Mouse (Mus musculus): ENCODE measurements around the gene Srd5a1. TPM values are rescaled to one million over a fixed set of nuclear protein-coding genes. Genes with fewer than 3 reads are reported as not detected.

Gene Srd5a1
- total and polyA plus RNA-seq, 2 experiments = 41.9 to 86.4 TPM

DNA sequence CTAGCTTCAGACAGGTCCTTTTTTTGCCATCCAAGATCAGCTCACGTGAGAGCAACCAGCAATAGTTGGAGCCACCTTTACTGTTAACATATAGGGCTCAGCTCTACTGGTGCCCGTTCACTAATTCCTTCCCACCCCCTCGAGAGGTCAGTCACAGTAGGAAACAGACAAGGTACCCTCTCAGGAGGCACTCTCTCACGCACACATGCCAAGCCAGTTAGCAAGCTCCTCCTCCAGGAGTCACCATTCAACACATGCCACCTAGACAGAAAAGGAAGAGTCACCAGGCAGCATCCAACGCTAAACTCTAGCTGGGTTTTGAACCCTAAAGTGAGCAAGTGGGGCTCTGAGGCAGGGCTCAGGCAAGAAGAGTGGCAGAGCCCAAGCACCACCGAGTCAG, 79.8 kb downstream of the Srd5a1 start:
- Histone ChIP-seq H3K36me3 (ENCODE audit: control insufficient read depth, insufficient read depth, low read length) (no peaks in the 10 kb centered on the region), H3K27me3 (ENCODE audit: control insufficient read depth, insufficient read depth, low read length) (no peaks in the 10 kb centered on the region), H3K4me1 (ENCODE audit: control insufficient read depth, insufficient read depth, low read length) (peaks cover 43% of the 10 kb centered on the region), H3K4me3 (ENCODE audit: insufficient read depth, low read depth, low read length) (peak overlapping the region; percentile 51; the same call in 1 of the 2 replicates), H3K9ac (ENCODE audit: low read depth, low read length) (peak overlapping the region; percentile 76), H3K79me2 (ENCODE audit: control insufficient read depth, insufficient read depth, low read length) (peaks cover 54% of the 10 kb centered on the region), H3K27ac (replicated peaks; ENCODE audit: insufficient read depth, low read depth, low read length) (peak overlapping the region; percentile 97)
- WGBS = 20% methylated on average over 6 of the region's 6 CpGs
- TF ChIP-seq CTCF (IDR thresholded peaks at IDR 0.05; ENCODE audit: low read depth, low read length) = no peak
- TF ChIP-seq POLR2A (IDR thresholded peaks at IDR 0.05; ENCODE audit: extremely low read depth, insufficient read depth, low read length) = no peak
- peak; percentile 55 for DNase-seq (ENCODE audit: extremely low read depth, low read depth, low spot score)

- no peaks in the 10 kb centered on the region for H3K36me3 ChIP-seq (ENCODE audit: control insufficient read depth, insufficient read depth, low read length)
- H3K27ac ChIP-seq (replicated peaks; ENCODE audit: insufficient read depth, low read depth, low read length) = peak overlapping the region; percentile 97
- H3K4me3 ChIP-seq (ENCODE audit: insufficient read depth, low read depth, low read length) = peak overlapping the region; percentile 31
- peak; percentile 76 for DNase-seq (ENCODE audit: extremely low read depth, low read depth, low spot score)
- 27% methylated on average over 6 of the region's 6 CpGs for WGBS
- peaks cover 54% of the 10 kb centered on the region for H3K79me2 ChIP-seq (ENCODE audit: control insufficient read depth, insufficient read depth, low read length)
- peaks cover 46% of the 10 kb centered on the region for H3K4me1 ChIP-seq (ENCODE audit: control insufficient read depth, insufficient read depth, low read length)
- no peaks in the 10 kb centered on the region for H3K27me3 ChIP-seq (ENCODE audit: control insufficient read depth, insufficient read depth, low read length)
- H3K9ac ChIP-seq (ENCODE audit: low read depth, low read length) = peak overlapping the region; percentile 76
- TF ChIP-seq CTCF (IDR thresholded peaks at IDR 0.05; ENCODE audit: low read depth, low read length) = 0 out of 2 replicates have a peak, but pooled peaks have one; percentile 0
- TF ChIP-seq POLR2A (IDR thresholded peaks at IDR 0.05; ENCODE audit: extremely low read depth, insufficient read depth, low read length) = 0 out of 2 replicates have a peak, but pooled peaks have one; percentile 8
Measured at GRCm38 (mm10) chr13:69530951-69531350, 80.3 kb downstream of the Srd5a1 start.

DNA sequence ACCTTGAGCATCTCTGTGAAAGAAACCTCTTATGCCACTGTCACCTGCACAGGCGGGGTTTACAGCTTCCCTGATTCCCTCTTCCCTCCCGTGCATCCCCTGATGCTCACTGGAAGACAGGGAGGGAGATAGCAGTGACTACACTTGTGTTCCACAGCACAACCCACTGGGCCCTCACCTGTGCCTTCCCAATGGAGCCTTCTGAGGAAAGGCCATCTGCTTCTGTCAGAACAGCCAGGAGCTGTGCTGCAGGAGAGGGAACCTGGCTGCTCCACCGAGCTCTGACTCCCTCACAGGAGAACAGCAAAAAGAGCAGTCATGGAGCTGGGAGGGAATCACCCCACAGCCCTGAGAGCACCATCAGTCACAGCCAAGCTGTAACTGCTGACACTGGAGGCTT, 81.1 kb downstream of the Srd5a1 start:
- Histone ChIP-seq H3K27me3 (ENCODE audit: control insufficient read depth, insufficient read depth, low read length) (no peaks in the 10 kb centered on the region), H3K36me3 (ENCODE audit: control insufficient read depth, insufficient read depth, low read length) (no peaks in the 10 kb centered on the region), H3K4me3 (ENCODE audit: insufficient read depth, low read depth, low read length) (no peak overlapping the region), H3K9ac (ENCODE audit: low read depth, low read length) (peak overlapping the region; percentile 76), H3K79me2 (ENCODE audit: control insufficient read depth, insufficient read depth, low read length) (peaks cover 55% of the 10 kb centered on the region), H3K4me1 (ENCODE audit: control insufficient read depth, insufficient read depth, low read length) (peaks cover 48% of the 10 kb centered on the region), H3K27ac (replicated peaks; ENCODE audit: insufficient read depth, low read depth, low read length) (peak overlapping the region; percentile 97)
- no peak for TF ChIP-seq CTCF (IDR thresholded peaks at IDR 0.05; ENCODE audit: low read depth, low read length)
- TF ChIP-seq POLR2A (IDR thresholded peaks at IDR 0.05; ENCODE audit: extremely low read depth, insufficient read depth, low read length) = no peak
- WGBS = 71% methylated on average over 3 of the region's 3 CpGs
- DNase-seq (ENCODE audit: extremely low read depth, low read depth, low spot score) = no peak

DNA sequence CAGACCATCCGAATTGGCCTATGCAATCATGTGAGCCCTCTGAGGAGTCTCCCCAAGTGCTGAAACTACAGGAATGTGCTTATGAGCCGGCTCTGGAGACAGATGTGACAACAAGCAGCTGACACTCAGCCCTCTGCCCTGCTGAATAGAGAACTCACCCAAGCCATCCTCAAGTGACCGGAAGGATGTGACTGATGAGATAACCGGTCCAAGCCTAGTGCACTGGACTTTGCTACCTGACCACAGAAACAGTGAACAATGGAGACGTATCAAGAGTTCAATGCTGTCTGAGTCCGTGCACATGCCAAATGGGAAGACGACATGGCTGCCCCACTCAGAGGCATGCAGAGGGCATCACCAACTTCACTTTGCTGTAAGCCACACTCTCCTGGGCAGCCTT, 82.7 kb downstream of the Srd5a1 start:
- TF ChIP-seq POLR2A (IDR thresholded peaks at IDR 0.05; ENCODE audit: extremely low read depth, insufficient read depth, low read length) (no peak), CTCF (IDR thresholded peaks at IDR 0.05; ENCODE audit: low read depth, low read length) (no peak)
- Histone ChIP-seq H3K4me1 (ENCODE audit: control insufficient read depth, insufficient read depth, low read length) (peaks cover 62% of the 10 kb centered on the region), H3K36me3 (ENCODE audit: control insufficient read depth, insufficient read depth, low read length) (no peaks in the 10 kb centered on the region), H3K9ac (ENCODE audit: low read depth, low read length) (no peak overlapping the region), H3K79me2 (ENCODE audit: control insufficient read depth, insufficient read depth, low read length) (peaks cover 58% of the 10 kb centered on the region), H3K4me3 (ENCODE audit: insufficient read depth, low read depth, low read length) (no peak overlapping the region), H3K27me3 (ENCODE audit: control insufficient read depth, insufficient read depth, low read length) (no peaks in the 10 kb centered on the region), H3K27ac (replicated peaks; ENCODE audit: insufficient read depth, low read depth, low read length) (peak overlapping the region; percentile 52)
- 17% methylated on average over 7 of the region's 7 CpGs for WGBS
- peak; percentile 83 for DNase-seq (ENCODE audit: extremely low read depth, low read depth, low spot score)

DNA sequence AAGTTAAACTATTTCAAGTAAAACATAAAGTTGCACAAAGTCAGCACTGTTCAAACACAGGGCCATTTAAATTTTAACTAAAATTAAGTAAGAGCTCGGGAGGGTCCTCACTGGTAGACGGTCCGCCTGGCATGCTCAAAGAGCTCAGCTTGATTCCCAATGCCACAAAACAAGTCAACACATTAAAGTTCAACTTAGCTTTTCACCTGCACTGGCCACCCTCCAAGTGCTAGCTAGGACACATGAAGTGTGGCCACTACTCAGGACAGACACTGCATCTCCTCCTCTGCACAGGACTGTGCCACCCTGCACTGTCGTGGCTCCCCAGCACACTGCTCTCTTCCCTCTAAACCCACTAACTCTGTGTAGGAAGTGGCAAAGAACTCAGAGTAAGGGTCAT, 85.4 kb downstream of the Srd5a1 start:
- TF ChIP-seq POLR2A (IDR thresholded peaks at IDR 0.05; ENCODE audit: extremely low read depth, insufficient read depth, low read length) = no peak
- no peak for TF ChIP-seq CTCF (IDR thresholded peaks at IDR 0.05; ENCODE audit: low read depth, low read length)
- Histone ChIP-seq H3K9ac (ENCODE audit: low read depth, low read length) (peak overlapping the region; percentile 27), H3K27ac (replicated peaks; ENCODE audit: insufficient read depth, low read depth, low read length) (peak overlapping the region; percentile 79), H3K79me2 (ENCODE audit: control insufficient read depth, insufficient read depth, low read length) (peaks cover 55% of the 10 kb centered on the region), H3K27me3 (ENCODE audit: control insufficient read depth, insufficient read depth, low read length) (no peaks in the 10 kb centered on the region), H3K4me1 (ENCODE audit: control insufficient read depth, insufficient read depth, low read length) (peaks cover 63% of the 10 kb centered on the region), H3K36me3 (ENCODE audit: control insufficient read depth, insufficient read depth, low read length) (no peaks in the 10 kb centered on the region), H3K4me3 (ENCODE audit: insufficient read depth, low read depth, low read length) (no peak overlapping the region)
- DNase-seq (ENCODE audit: extremely low read depth, low read depth, low spot score) = peak; percentile 98
- whole genome bisulfite sequencing = 9% methylated on average over 4 of the region's 4 CpGs

DNA sequence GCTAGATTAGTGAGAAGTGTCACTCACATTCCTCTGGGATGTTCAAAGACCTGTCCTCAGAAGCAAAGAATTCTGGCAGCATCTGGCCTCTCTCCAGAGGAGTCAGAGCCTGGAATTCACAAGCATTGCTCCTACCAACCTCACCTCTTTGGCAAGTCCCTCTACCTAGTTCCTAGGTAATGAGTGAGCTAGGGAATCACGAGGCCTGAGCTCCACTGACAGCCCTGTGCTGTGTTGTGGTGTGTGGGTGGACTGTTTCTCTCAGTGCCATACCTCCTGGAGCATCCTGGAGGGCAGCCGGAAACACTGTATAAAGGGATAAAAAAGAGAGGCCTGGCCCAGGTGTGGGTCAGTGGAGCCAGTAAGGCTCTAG, 87.1 kb downstream of the Srd5a1 start:
- peak; percentile 66 for DNase-seq (ENCODE audit: extremely low read depth, low read depth, low spot score)
- peaks cover 58% of the 10 kb centered on the region for H3K79me2 ChIP-seq (ENCODE audit: control insufficient read depth, insufficient read depth, low read length)
- H3K4me3 ChIP-seq (ENCODE audit: insufficient read depth, low read depth, low read length) = no peak overlapping the region
- H3K9ac ChIP-seq (ENCODE audit: low read depth, low read length) = peak overlapping the region; percentile 20; the same call in 1 of the 2 replicates
- no peaks in the 10 kb centered on the region for H3K36me3 ChIP-seq (ENCODE audit: control insufficient read depth, insufficient read depth, low read length)
- H3K27ac ChIP-seq (replicated peaks; ENCODE audit: insufficient read depth, low read depth, low read length) = peak overlapping the region; percentile 70
- WGBS = 23% methylated on average over 2 of the region's 2 CpGs
- no peaks in the 10 kb centered on the region for H3K27me3 ChIP-seq (ENCODE audit: control insufficient read depth, insufficient read depth, low read length)
- TF ChIP-seq POLR2A (IDR thresholded peaks at IDR 0.05; ENCODE audit: extremely low read depth, insufficient read depth, low read length) (no peak), CTCF (IDR thresholded peaks at IDR 0.05; ENCODE audit: low read depth, low read length) (no peak)
- H3K4me1 ChIP-seq (ENCODE audit: control insufficient read depth, insufficient read depth, low read length) = peaks cover 51% of the 10 kb centered on the region

Other genes with a start within 250 kb of the Srd5a1 start
- 74.1 and 81.0 TPM in 2 replicates for gene Nsun2, start 77.7 kb downstream of the Srd5a1 start, total RNA-seq (2014; rRNA removed)
- 40.5 and 48.3 TPM in 2 replicates for gene Nsun2, start 77.7 kb downstream of the Srd5a1 start, polyA plus RNA-seq (2012; rRNA removed)
- 8.7 and 8.9 TPM in 2 replicates for gene Tent4a, start 76.8 kb downstream of the Srd5a1 start, total RNA-seq (2014; rRNA removed)
- 9.9 and 11.0 TPM in 2 replicates for gene Tent4a, start 76.8 kb downstream of the Srd5a1 start, polyA plus RNA-seq (2012; rRNA removed)
- 0.09 and 0.27 TPM in 2 replicates for gene Ube2ql1, start 128.4 kb upstream of the Srd5a1 start, total RNA-seq (2014; rRNA removed)
- 0.05 and 0.09 TPM in 2 replicates for gene Ube2ql1, start 128.4 kb upstream of the Srd5a1 start, polyA plus RNA-seq (2012; rRNA removed)
- gene Med10, start 191.0 kb upstream of the Srd5a1 start, total RNA-seq (2014; rRNA removed) = 12.9 and 13.8 TPM in 2 replicates
- gene Med10, start 191.0 kb upstream of the Srd5a1 start, polyA plus RNA-seq (2012; rRNA removed) = 13.5 and 15.3 TPM in 2 replicates